Mouse (Mus musculus): Measurements from ENCODE around the gene Heatr4. TPM values are rescaled to one million over a fixed set of nuclear protein-coding genes. Genes with fewer than 3 reads are reported as not detected.
A peak's percentile ranks its signal among the peaks of the same experiment; 100 is the strongest.

Gene Heatr4
- polyA plus RNA-seq, 1 experiment from 2014 or later: not detected

DNA sequence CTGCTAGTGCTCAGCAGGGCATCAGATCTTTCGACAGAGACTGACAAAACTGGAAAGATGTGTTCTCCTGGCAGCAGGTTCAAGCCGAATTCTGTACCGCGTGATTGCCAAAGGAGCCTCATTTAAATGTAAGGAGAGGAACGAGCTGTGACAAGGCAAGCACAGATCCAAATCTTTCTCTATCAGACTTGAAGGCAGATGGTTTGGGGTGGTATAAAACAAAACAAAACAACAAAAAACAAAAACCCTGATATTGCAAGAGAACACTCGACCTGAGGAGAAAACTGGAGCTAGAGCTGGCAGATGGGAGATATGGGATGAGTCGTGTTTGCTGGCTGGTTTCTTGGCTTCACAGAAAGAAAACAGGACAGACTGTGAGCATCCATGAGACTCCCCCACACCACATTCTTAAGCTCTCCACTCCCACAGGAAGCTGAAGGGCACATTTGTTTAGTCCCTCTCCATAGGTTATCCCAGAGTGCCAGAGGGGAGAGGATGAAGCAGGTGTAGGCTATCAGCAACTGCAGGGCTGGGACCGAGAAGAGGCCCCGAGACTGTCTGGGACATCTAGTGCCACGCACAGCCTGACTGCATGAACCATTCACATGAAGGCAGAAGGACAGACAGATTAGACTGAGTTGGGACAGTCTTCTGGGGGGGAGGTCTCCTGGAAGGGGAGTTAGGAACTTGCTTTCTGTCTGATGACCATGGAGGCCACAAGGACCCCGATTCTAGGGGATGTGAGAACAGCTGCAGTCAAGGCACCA lies 13.9 kb upstream of the Heatr4 start:
- no peak for ATAC-seq (ENCODE audit: insufficient number of reproducible peaks, low FRiP score)
- Histone ChIP-seq H3K27me3 (replicated peaks) (no peaks in the 10 kb centered on the region), H3K36me3 (peaks cover 14% of the 10 kb centered on the region), H3K9ac (no peak overlapping the region), H3K9me3 (replicated peaks) (peaks cover 10% of the 10 kb centered on the region), H3K4me1 (replicated peaks) (peaks cover 21% of the 10 kb centered on the region), H3K27ac (ENCODE audit: poor library complexity, severe bottlenecking) (no peak overlapping the region), H3K4me3 (no peak overlapping the region), H3K4me2 (no peak overlapping the region)
- WGBS: 51% methylated on average over 11 of the region's 11 CpGs

DNA sequence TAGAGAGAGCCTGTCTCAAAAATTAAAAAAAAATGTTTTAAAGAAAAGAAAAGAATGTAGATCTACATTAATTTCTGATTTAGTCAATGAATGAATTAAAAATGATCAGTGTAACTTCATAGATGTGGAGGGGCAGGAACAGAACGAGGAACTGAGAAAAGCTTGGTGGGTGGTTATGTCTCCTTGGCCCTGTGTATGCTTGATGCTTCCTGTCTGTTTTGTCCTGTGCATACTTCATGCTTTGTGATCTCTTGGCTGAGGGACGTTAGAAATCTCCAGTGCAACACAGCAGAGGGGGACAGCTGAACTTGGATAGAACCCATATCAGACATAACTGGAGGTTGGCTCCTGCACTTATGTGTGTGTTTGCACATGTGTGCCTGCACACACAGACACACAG lies 12.6 kb upstream of the Heatr4 start:
- no peak overlapping the region for H3K4me2 ChIP-seq
- 69% methylated on average over 2 of the region's 2 CpGs for WGBS
- no peak overlapping the region for H3K27ac ChIP-seq (ENCODE audit: poor library complexity, severe bottlenecking)
- H3K4me1 ChIP-seq (replicated peaks): peaks cover 21% of the 10 kb centered on the region
- no peak for ATAC-seq (ENCODE audit: insufficient number of reproducible peaks, low FRiP score)
- H3K9ac ChIP-seq: no peak overlapping the region
- H3K27me3 ChIP-seq (replicated peaks): no peaks in the 10 kb centered on the region
- peaks cover 21% of the 10 kb centered on the region for H3K36me3 ChIP-seq
- H3K9me3 ChIP-seq (replicated peaks): peaks cover 6% of the 10 kb centered on the region; the same call in 1 of the 2 replicates
- H3K4me3 ChIP-seq: no peak overlapping the region

- no peak overlapping the region for H3K4me2 ChIP-seq
These were observed 4.7 kb upstream of the Heatr4 start for GRCm38 (mm10) chr12:83989378-83989777.

GRCm38 (mm10) chr12:83988483-83988882 lies 3.8 kb upstream of the Heatr4 start:
- H3K9me3 ChIP-seq (replicated peaks): no peaks in the 10 kb centered on the region; the same call in 1 of the 2 replicates
- WGBS: 61% methylated on average over 4 of the region's 4 CpGs
- H3K27me3 ChIP-seq (replicated peaks): no peaks in the 10 kb centered on the region
- H3K4me1 ChIP-seq (replicated peaks): peaks cover 6% of the 10 kb centered on the region
- H3K4me3 ChIP-seq: peak overlapping the region; percentile 70
- peak overlapping the region; percentile 72 for H3K4me2 ChIP-seq
- peak; percentile 27; the same call in 1 of the 2 replicates for ATAC-seq (ENCODE audit: insufficient number of reproducible peaks, low FRiP score)
- H3K27ac ChIP-seq (ENCODE audit: poor library complexity, severe bottlenecking): peak overlapping the region; percentile 97; the same call in 1 of the 2 replicates
- peak overlapping the region; percentile 83 for H3K9ac ChIP-seq
- peaks cover 10% of the 10 kb centered on the region for H3K36me3 ChIP-seq

More at GRCm38 (mm10) chr12:83989378-83989777, 4.7 kb upstream of the Heatr4 start:
- Histone ChIP-seq H3K9me3 (replicated peaks) (no peaks in the 10 kb centered on the region; the same call in none of the 2 replicates), H3K27ac (ENCODE audit: poor library complexity, severe bottlenecking) (no peak overlapping the region), H3K4me1 (replicated peaks) (peaks cover 6% of the 10 kb centered on the region), H3K9ac (no peak overlapping the region), H3K4me3 (no peak overlapping the region), H3K36me3 (peaks cover 19% of the 10 kb centered on the region), H3K27me3 (replicated peaks) (no peaks in the 10 kb centered on the region)
- ATAC-seq (ENCODE audit: insufficient number of reproducible peaks, low FRiP score): no peak
- 96% methylated on average over 4 of the region's 4 CpGs for WGBS

- peak within 1 kb of the TSS; percentile 97 for H3K27ac ChIP-seq (ENCODE audit: poor library complexity, severe bottlenecking)
- no peaks in the 10 kb centered on the region; the same call in 1 of the 2 replicates for H3K9me3 ChIP-seq (replicated peaks)
- no peaks in the 10 kb centered on the region for H3K27me3 ChIP-seq (replicated peaks)
- peak within 1 kb of the TSS; percentile 70 for H3K4me3 ChIP-seq
- H3K9ac ChIP-seq: peak within 1 kb of the TSS; percentile 83
- WGBS: under 1% methylated on average over 77 of the region's 80 CpGs
- peaks cover 5% of the 10 kb centered on the region; the same call in 1 of the 2 replicates for H3K36me3 ChIP-seq
- H3K4me1 ChIP-seq (replicated peaks): peaks cover 6% of the 10 kb centered on the region
- peak; percentile 81 for ATAC-seq (ENCODE audit: insufficient number of reproducible peaks, low FRiP score)
- H3K4me2 ChIP-seq: peak within 1 kb of the TSS; percentile 72
These were observed 3.2 kb upstream of the Heatr4 start, which contains the start of gene Acot2 for GRCm38 (mm10) chr12:83987583-83988441. Gene Acot2, plus strand, starts transcription at chr12:83987861.

DNA sequence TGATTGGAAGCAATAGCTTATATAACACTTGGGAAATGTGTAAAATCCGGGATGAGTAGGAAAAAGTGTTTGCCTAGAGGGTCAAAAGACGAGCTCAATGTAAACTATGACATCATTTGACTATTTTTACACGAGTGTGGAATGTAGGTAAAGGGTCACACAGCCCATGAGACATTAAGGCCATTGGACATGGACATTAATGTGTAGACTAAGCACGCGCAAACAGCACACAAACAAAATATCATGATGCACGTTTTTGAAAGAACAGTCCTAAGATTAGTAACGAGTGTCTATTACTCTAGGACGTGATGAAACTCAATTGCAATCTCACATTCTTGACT lies 2.6 kb upstream of the Heatr4 start:
- Histone ChIP-seq H3K4me2 (peak overlapping the region; percentile 72), H3K36me3 (0 out of 2 replicates have a peak, but pooled peaks cover 3% of the 10 kb centered on the region), H3K4me3 (peak overlapping the region; percentile 70), H3K9ac (peak overlapping the region; percentile 83; the same call in 1 of the 2 replicates), H3K4me1 (replicated peaks) (peaks cover 9% of the 10 kb centered on the region), H3K9me3 (replicated peaks) (no peaks in the 10 kb centered on the region; the same call in 1 of the 2 replicates), H3K27me3 (replicated peaks) (no peaks in the 10 kb centered on the region), H3K27ac (ENCODE audit: poor library complexity, severe bottlenecking) (peak overlapping the region; percentile 97)
- peak; percentile 46; the same call in 1 of the 2 replicates for ATAC-seq (ENCODE audit: insufficient number of reproducible peaks, low FRiP score)
- 17% methylated on average over 8 of the region's 8 CpGs for WGBS

- Histone ChIP-seq H3K9me3 (replicated peaks) (no peaks in the 10 kb centered on the region), H3K9ac (no peak overlapping the region), H3K4me1 (replicated peaks) (peaks cover 8% of the 10 kb centered on the region), H3K27ac (ENCODE audit: poor library complexity, severe bottlenecking) (no peak overlapping the region), H3K4me3 (no peak overlapping the region), H3K4me2 (no peak overlapping the region), H3K27me3 (replicated peaks) (no peaks in the 10 kb centered on the region), H3K36me3 (no peaks in the 10 kb centered on the region)
- 86% methylated on average over 4 of the region's 4 CpGs for WGBS
- no peak for ATAC-seq (ENCODE audit: insufficient number of reproducible peaks, low FRiP score)
These were observed 3.0 kb downstream of the Heatr4 start for GRCm38 (mm10) chr12:83981615-83982014.

- 85% methylated on average over 6 of the region's 6 CpGs for WGBS
- Histone ChIP-seq H3K9ac (no peak overlapping the region), H3K27ac (ENCODE audit: poor library complexity, severe bottlenecking) (no peak overlapping the region), H3K4me2 (no peak overlapping the region), H3K4me1 (replicated peaks) (peaks cover 5% of the 10 kb centered on the region; the same call in 1 of the 2 replicates), H3K9me3 (replicated peaks) (no peaks in the 10 kb centered on the region; the same call in 1 of the 2 replicates), H3K36me3 (no peaks in the 10 kb centered on the region), H3K4me3 (no peak overlapping the region), H3K27me3 (replicated peaks) (no peaks in the 10 kb centered on the region)
- no peak for ATAC-seq (ENCODE audit: insufficient number of reproducible peaks, low FRiP score)
These were observed 5.8 kb downstream of the Heatr4 start for GRCm38 (mm10) chr12:83978862-83979261.

GRCm38 (mm10) chr12:83972117-83972516 lies 12.5 kb downstream of the Heatr4 start:
- H3K27ac ChIP-seq (ENCODE audit: poor library complexity, severe bottlenecking): no peak overlapping the region
- H3K4me3 ChIP-seq: no peak overlapping the region
- ATAC-seq (ENCODE audit: insufficient number of reproducible peaks, low FRiP score): no peak
- no peak overlapping the region for H3K9ac ChIP-seq
- no peaks in the 10 kb centered on the region for H3K36me3 ChIP-seq
- no peaks in the 10 kb centered on the region for H3K27me3 ChIP-seq (replicated peaks)
- 71% methylated on average over 2 of the region's 2 CpGs for WGBS
- no peaks in the 10 kb centered on the region; the same call in 1 of the 2 replicates for H3K9me3 ChIP-seq (replicated peaks)
- H3K4me2 ChIP-seq: no peak overlapping the region
- no peaks in the 10 kb centered on the region for H3K4me1 ChIP-seq (replicated peaks)

GRCm38 (mm10) chr12:83965235-83965634 lies 19.4 kb downstream of the Heatr4 start:
- no peak for ATAC-seq (ENCODE audit: insufficient number of reproducible peaks, low FRiP score)
- 80% methylated on average over 6 of the region's 7 CpGs for WGBS

DNA sequence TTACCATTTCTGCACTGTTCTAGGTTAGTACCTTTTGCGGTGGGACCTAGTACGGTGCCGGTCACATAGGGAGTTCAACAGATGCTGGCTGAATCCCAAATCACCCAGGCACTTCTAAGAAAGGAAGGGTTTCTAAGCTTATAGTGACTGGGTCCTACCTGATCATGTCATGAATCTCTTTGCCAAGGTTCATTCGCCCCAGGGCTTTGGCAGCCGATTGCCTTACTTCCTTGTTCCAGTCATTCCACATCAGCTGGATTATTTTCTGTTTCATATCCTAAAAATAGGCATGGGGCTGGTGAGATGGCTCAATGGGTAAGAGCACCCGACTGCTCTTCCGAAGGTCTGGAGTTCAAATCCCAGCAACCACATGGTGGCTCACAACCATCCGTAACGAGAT lies 26.4 kb downstream of the Heatr4 start:
- Histone ChIP-seq H3K27me3 (replicated peaks) (no peaks in the 10 kb centered on the region), H3K9me3 (replicated peaks) (no peaks in the 10 kb centered on the region), H3K27ac (ENCODE audit: poor library complexity, severe bottlenecking) (no peak overlapping the region), H3K36me3 (peaks cover 11% of the 10 kb centered on the region; the same call in 1 of the 2 replicates), H3K4me2 (no peak overlapping the region), H3K4me3 (no peak overlapping the region), H3K4me1 (replicated peaks) (peaks cover 10% of the 10 kb centered on the region), H3K9ac (no peak overlapping the region)
- 85% methylated on average over 9 of the region's 9 CpGs for WGBS
- no peak for ATAC-seq (ENCODE audit: insufficient number of reproducible peaks, low FRiP score)

More at GRCm38 (mm10) chr12:83965235-83965634, 19.4 kb downstream of the Heatr4 start:
- H3K9me3 ChIP-seq (replicated peaks): no peaks in the 10 kb centered on the region
- no peaks in the 10 kb centered on the region for H3K36me3 ChIP-seq
- H3K4me3 ChIP-seq: no peak overlapping the region
- no peak overlapping the region for H3K4me2 ChIP-seq
- H3K9ac ChIP-seq: no peak overlapping the region
- H3K27ac ChIP-seq (ENCODE audit: poor library complexity, severe bottlenecking): no peak overlapping the region
- H3K27me3 ChIP-seq (replicated peaks): 0 out of 2 replicates have a peak, but pooled peaks cover 3% of the 10 kb centered on the region
- H3K4me1 ChIP-seq (replicated peaks): no peaks in the 10 kb centered on the region
